Mouse (Mus musculus): ENCODE measurements around the gene Ptprm. TPM values are rescaled to one million over a fixed set of nuclear protein-coding genes. Genes with fewer than 3 reads are reported as not detected.

Ptprm gene
- polyA plus RNA-seq, 1 experiment from 2014 or later: 45.7 TPM

GRCm38 (mm10) chr17:67086811-67087210, 267.4 kb downstream of the Ptprm start:
- WGBS: 76% methylated on average over 2 of the region's 2 CpGs
- Histone ChIP-seq H3K27ac (ENCODE audit: low read length) (no peak overlapping the region), H3K27me3 (ENCODE audit: control insufficient read depth, insufficient read depth, low read depth, low read length) (no peaks in the 10 kb centered on the region), H3K4me2 (ENCODE audit: low read depth, low read length) (no peak overlapping the region), H3K4me1 (replicated peaks; ENCODE audit: control insufficient read depth, insufficient read depth, low read length) (no peaks in the 10 kb centered on the region; the same call in 1 of the 2 replicates), H3K9me3 (ENCODE audit: control insufficient read depth, low read length) (no peaks in the 10 kb centered on the region), H3K36me3 (ENCODE audit: control insufficient read depth, insufficient read depth, low read length) (no peaks in the 10 kb centered on the region), H3K9ac (ENCODE audit: low read length) (no peak overlapping the region), H3K4me3 (ENCODE audit: low read length) (no peak overlapping the region)
- ATAC-seq (ENCODE audit: low read depth): no peak

- peak; percentile 52; the same call in 1 of the 2 replicates for ATAC-seq (ENCODE audit: low read depth)
- WGBS: 49% methylated on average over 4 of the region's 4 CpGs
- Histone ChIP-seq H3K27ac (ENCODE audit: low read length) (no peak overlapping the region), H3K27me3 (ENCODE audit: control insufficient read depth, insufficient read depth, low read depth, low read length) (no peaks in the 10 kb centered on the region), H3K36me3 (ENCODE audit: control insufficient read depth, insufficient read depth, low read length) (no peaks in the 10 kb centered on the region), H3K4me1 (replicated peaks; ENCODE audit: control insufficient read depth, insufficient read depth, low read length) (no peaks in the 10 kb centered on the region; the same call in 1 of the 2 replicates), H3K9me3 (ENCODE audit: control insufficient read depth, low read length) (no peaks in the 10 kb centered on the region), H3K4me2 (ENCODE audit: low read depth, low read length) (no peak overlapping the region), H3K9ac (ENCODE audit: low read length) (no peak overlapping the region), H3K4me3 (ENCODE audit: low read length) (no peak overlapping the region)
These were observed 269.8 kb downstream of the Ptprm start for GRCm38 (mm10) chr17:67084501-67084900.

GRCm38 (mm10) chr17:67084093-67084492, 270.2 kb downstream of the Ptprm start:
- Histone ChIP-seq H3K9ac (ENCODE audit: low read length) (no peak overlapping the region), H3K36me3 (ENCODE audit: control insufficient read depth, insufficient read depth, low read length) (no peaks in the 10 kb centered on the region), H3K9me3 (ENCODE audit: control insufficient read depth, low read length) (no peaks in the 10 kb centered on the region), H3K4me3 (ENCODE audit: low read length) (no peak overlapping the region), H3K27me3 (ENCODE audit: control insufficient read depth, insufficient read depth, low read depth, low read length) (no peaks in the 10 kb centered on the region), H3K4me2 (ENCODE audit: low read depth, low read length) (no peak overlapping the region), H3K4me1 (replicated peaks; ENCODE audit: control insufficient read depth, insufficient read depth, low read length) (no peaks in the 10 kb centered on the region; the same call in 1 of the 2 replicates), H3K27ac (ENCODE audit: low read length) (no peak overlapping the region)
- ATAC-seq (ENCODE audit: low read depth): peak; percentile 28; the same call in 1 of the 2 replicates
- WGBS: 64% methylated on average over 5 of the region's 5 CpGs

GRCm38 (mm10) chr17:67079570-67079969, 274.7 kb downstream of the Ptprm start:
- H3K9me3 ChIP-seq (ENCODE audit: control insufficient read depth, low read length): no peaks in the 10 kb centered on the region
- no peak overlapping the region for H3K9ac ChIP-seq (ENCODE audit: low read length)
- H3K27ac ChIP-seq (ENCODE audit: low read length): no peak overlapping the region
- H3K4me1 ChIP-seq (replicated peaks; ENCODE audit: control insufficient read depth, insufficient read depth, low read length): no peaks in the 10 kb centered on the region
- no peak for ATAC-seq (ENCODE audit: low read depth)
- H3K27me3 ChIP-seq (ENCODE audit: control insufficient read depth, insufficient read depth, low read depth, low read length): no peaks in the 10 kb centered on the region
- H3K4me2 ChIP-seq (ENCODE audit: low read depth, low read length): no peak overlapping the region
- no peaks in the 10 kb centered on the region for H3K36me3 ChIP-seq (ENCODE audit: control insufficient read depth, insufficient read depth, low read length)
- 67% methylated on average over 1 of the region's 1 CpGs for WGBS
- H3K4me3 ChIP-seq (ENCODE audit: low read length): no peak overlapping the region

GRCm38 (mm10) chr17:67073580-67073979, 280.7 kb downstream of the Ptprm start:
- no peak for ATAC-seq (ENCODE audit: low read depth)
- Histone ChIP-seq H3K4me3 (ENCODE audit: low read length) (no peak overlapping the region), H3K9me3 (ENCODE audit: control insufficient read depth, low read length) (no peaks in the 10 kb centered on the region), H3K4me2 (ENCODE audit: low read depth, low read length) (no peak overlapping the region), H3K9ac (ENCODE audit: low read length) (no peak overlapping the region), H3K27ac (ENCODE audit: low read length) (no peak overlapping the region), H3K36me3 (ENCODE audit: control insufficient read depth, insufficient read depth, low read length) (no peaks in the 10 kb centered on the region), H3K4me1 (replicated peaks; ENCODE audit: control insufficient read depth, insufficient read depth, low read length) (peaks cover 9% of the 10 kb centered on the region; the same call in 1 of the 2 replicates), H3K27me3 (ENCODE audit: control insufficient read depth, insufficient read depth, low read depth, low read length) (no peaks in the 10 kb centered on the region)
- 58% methylated on average over 4 of the region's 4 CpGs for WGBS

- no peak overlapping the region for H3K27ac ChIP-seq (ENCODE audit: low read length)
- 63% methylated on average over 6 of the region's 6 CpGs for WGBS
- H3K4me1 ChIP-seq (replicated peaks; ENCODE audit: control insufficient read depth, insufficient read depth, low read length): peaks cover 9% of the 10 kb centered on the region; the same call in 1 of the 2 replicates
- H3K27me3 ChIP-seq (ENCODE audit: control insufficient read depth, insufficient read depth, low read depth, low read length): no peaks in the 10 kb centered on the region
- no peaks in the 10 kb centered on the region for H3K36me3 ChIP-seq (ENCODE audit: control insufficient read depth, insufficient read depth, low read length)
- H3K9me3 ChIP-seq (ENCODE audit: control insufficient read depth, low read length): no peaks in the 10 kb centered on the region
- H3K4me3 ChIP-seq (ENCODE audit: low read length): no peak overlapping the region
- H3K4me2 ChIP-seq (ENCODE audit: low read depth, low read length): no peak overlapping the region
- ATAC-seq (ENCODE audit: low read depth): no peak
- H3K9ac ChIP-seq (ENCODE audit: low read length): no peak overlapping the region
These were observed 281.1 kb downstream of the Ptprm start for GRCm38 (mm10) chr17:67073139-67073538.

- peaks cover 9% of the 10 kb centered on the region; the same call in 1 of the 2 replicates for H3K4me1 ChIP-seq (replicated peaks; ENCODE audit: control insufficient read depth, insufficient read depth, low read length)
- no peak overlapping the region for H3K4me2 ChIP-seq (ENCODE audit: low read depth, low read length)
- H3K4me3 ChIP-seq (ENCODE audit: low read length): no peak overlapping the region
- 76% methylated on average over 7 of the region's 7 CpGs for WGBS
- ATAC-seq (ENCODE audit: low read depth): no peak
- no peaks in the 10 kb centered on the region for H3K27me3 ChIP-seq (ENCODE audit: control insufficient read depth, insufficient read depth, low read depth, low read length)
- no peak overlapping the region for H3K9ac ChIP-seq (ENCODE audit: low read length)
- no peak overlapping the region for H3K27ac ChIP-seq (ENCODE audit: low read length)
- no peaks in the 10 kb centered on the region for H3K36me3 ChIP-seq (ENCODE audit: control insufficient read depth, insufficient read depth, low read length)
- H3K9me3 ChIP-seq (ENCODE audit: control insufficient read depth, low read length): no peaks in the 10 kb centered on the region
These were observed 282.8 kb downstream of the Ptprm start for GRCm38 (mm10) chr17:67071231-67072009.

- ATAC-seq (ENCODE audit: low read depth): peak; percentile 51; the same call in 1 of the 2 replicates
- H3K36me3 ChIP-seq (ENCODE audit: control insufficient read depth, insufficient read depth, low read length): no peaks in the 10 kb centered on the region
- no peaks in the 10 kb centered on the region for H3K27me3 ChIP-seq (ENCODE audit: control insufficient read depth, insufficient read depth, low read depth, low read length)
- no peak overlapping the region for H3K4me2 ChIP-seq (ENCODE audit: low read depth, low read length)
- no peak overlapping the region for H3K4me3 ChIP-seq (ENCODE audit: low read length)
- no peaks in the 10 kb centered on the region for H3K9me3 ChIP-seq (ENCODE audit: control insufficient read depth, low read length)
- no peaks in the 10 kb centered on the region for H3K4me1 ChIP-seq (replicated peaks; ENCODE audit: control insufficient read depth, insufficient read depth, low read length)
- WGBS: 46% methylated on average over 5 of the region's 5 CpGs
- no peak overlapping the region for H3K9ac ChIP-seq (ENCODE audit: low read length)
- no peak overlapping the region for H3K27ac ChIP-seq (ENCODE audit: low read length)
These were observed 290.6 kb downstream of the Ptprm start for GRCm38 (mm10) chr17:67063611-67064010.

- no peaks in the 10 kb centered on the region for H3K9me3 ChIP-seq (ENCODE audit: control insufficient read depth, low read length)
- WGBS: 86% methylated on average over 6 of the region's 6 CpGs
These were observed 298.6 kb downstream of the Ptprm start for GRCm38 (mm10) chr17:67055681-67056080.

More at GRCm38 (mm10) chr17:67055681-67056080, 298.6 kb downstream of the Ptprm start:
- Histone ChIP-seq H3K36me3 (ENCODE audit: control insufficient read depth, insufficient read depth, low read length) (no peaks in the 10 kb centered on the region), H3K4me3 (ENCODE audit: low read length) (no peak overlapping the region), H3K4me2 (ENCODE audit: low read depth, low read length) (no peak overlapping the region), H3K4me1 (replicated peaks; ENCODE audit: control insufficient read depth, insufficient read depth, low read length) (no peaks in the 10 kb centered on the region; the same call in 1 of the 2 replicates), H3K9ac (ENCODE audit: low read length) (no peak overlapping the region), H3K27me3 (ENCODE audit: control insufficient read depth, insufficient read depth, low read depth, low read length) (no peaks in the 10 kb centered on the region), H3K27ac (ENCODE audit: low read length) (no peak overlapping the region)
- no peak for ATAC-seq (ENCODE audit: low read depth)
